Mouse (Mus musculus): Measurements from ENCODE around the gene Ncoa5. TPM values are rescaled to one million over a fixed set of nuclear protein-coding genes. Genes with fewer than 3 reads are reported as not detected.

Ncoa5 gene
- polyA plus RNA-seq, 1 experiment = not detected

DNA sequence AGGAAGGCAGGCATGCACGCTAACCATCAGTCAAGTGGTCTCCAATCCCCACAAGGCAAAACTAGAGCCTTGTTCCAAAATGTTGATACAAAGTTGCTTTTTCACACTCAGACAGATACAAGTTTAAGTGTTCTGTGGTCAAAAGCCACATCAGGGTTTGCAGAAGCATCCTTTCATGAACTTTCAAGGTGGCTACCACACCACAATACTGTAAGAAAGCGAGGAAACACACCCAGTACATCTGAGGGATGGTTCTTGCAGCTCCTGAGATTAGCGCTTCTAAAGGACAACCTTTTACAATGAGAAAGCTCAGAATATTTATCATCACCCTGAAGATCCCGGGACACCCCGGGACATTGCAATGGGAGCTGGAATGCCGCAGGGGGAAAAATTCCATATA is 1.4 kb downstream of the Ncoa5 start:
- WGBS = 17% methylated on average over 6 of the region's 6 CpGs
- Histone ChIP-seq H3K4me3 (ENCODE audit: insufficient read depth, low read depth, low read length) (peak overlapping the region; percentile 26; the same call in 1 of the 2 replicates), H3K4me1 (ENCODE audit: control insufficient read depth, insufficient read depth, low read length) (no peaks in the 10 kb centered on the region), H3K27ac (ENCODE audit: insufficient read depth, low read depth, low read length) (no peak overlapping the region)
- no peak for TF ChIP-seq POLR2A (IDR thresholded peaks at IDR 0.05; ENCODE audit: insufficient read depth, low read depth, low read length)
- TF ChIP-seq CTCF (IDR thresholded peaks at IDR 0.05; ENCODE audit: insufficient read depth, low read depth, low read length) = no peak

DNA sequence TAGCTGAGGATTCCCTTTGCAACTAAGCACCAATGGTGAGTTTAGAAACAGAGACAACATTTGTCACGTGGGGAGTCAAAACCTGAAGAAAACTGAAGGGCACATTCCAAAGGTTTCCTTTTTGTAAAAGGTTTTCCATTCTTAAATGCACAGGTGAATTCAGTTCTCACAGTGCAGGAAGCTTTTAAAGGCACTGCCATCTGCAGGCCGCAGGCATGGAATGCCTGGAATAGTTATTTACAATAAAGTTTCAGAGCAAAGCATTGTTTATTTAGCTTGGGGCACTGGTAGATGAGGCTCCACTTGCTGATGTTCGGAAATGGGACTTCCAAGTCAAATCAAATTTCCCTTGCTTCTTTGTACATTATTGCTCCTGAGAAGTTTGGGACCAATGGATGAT is 2.1 kb downstream of the Ncoa5 start:
- WGBS = 22% methylated on average over 3 of the region's 3 CpGs
- TF ChIP-seq CTCF (IDR thresholded peaks at IDR 0.05; ENCODE audit: insufficient read depth, low read depth, low read length) (no peak), POLR2A (IDR thresholded peaks at IDR 0.05; ENCODE audit: insufficient read depth, low read depth, low read length) (no peak)
- no peaks in the 10 kb centered on the region for H3K4me1 ChIP-seq (ENCODE audit: control insufficient read depth, insufficient read depth, low read length)
- H3K4me3 ChIP-seq (ENCODE audit: insufficient read depth, low read depth, low read length) = no peak overlapping the region
- no peak overlapping the region for H3K27ac ChIP-seq (ENCODE audit: insufficient read depth, low read depth, low read length)

DNA sequence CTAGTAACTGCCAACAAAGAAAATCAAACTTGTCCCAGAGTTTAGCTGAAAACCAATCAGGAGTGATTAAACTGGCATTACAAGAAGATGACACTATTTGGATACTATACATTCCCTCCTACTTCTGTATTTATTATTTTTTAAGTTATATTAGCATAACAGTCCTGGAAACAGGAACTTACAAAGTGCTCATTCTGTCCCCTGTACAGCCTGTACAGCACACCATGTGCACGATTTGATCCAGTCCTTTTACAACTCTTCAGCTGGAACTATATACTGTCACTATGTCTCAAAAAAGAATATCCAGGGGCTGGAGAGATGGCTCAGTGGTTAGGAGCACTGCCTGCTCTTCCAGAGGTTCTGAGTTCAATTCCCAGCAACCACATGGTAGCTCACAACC is 7.5 kb downstream of the Ncoa5 start:
- H3K27ac ChIP-seq (ENCODE audit: insufficient read depth, low read depth, low read length) = no peak overlapping the region
- H3K4me3 ChIP-seq (ENCODE audit: insufficient read depth, low read depth, low read length) = no peak overlapping the region
- 38% methylated on average over 1 of the region's 1 CpGs for WGBS
- peaks cover 5% of the 10 kb centered on the region; the same call in 1 of the 2 replicates for H3K4me1 ChIP-seq (ENCODE audit: control insufficient read depth, insufficient read depth, low read length)
- TF ChIP-seq CTCF (IDR thresholded peaks at IDR 0.05; ENCODE audit: insufficient read depth, low read depth, low read length) = no peak
- no peak for TF ChIP-seq POLR2A (IDR thresholded peaks at IDR 0.05; ENCODE audit: insufficient read depth, low read depth, low read length)

DNA sequence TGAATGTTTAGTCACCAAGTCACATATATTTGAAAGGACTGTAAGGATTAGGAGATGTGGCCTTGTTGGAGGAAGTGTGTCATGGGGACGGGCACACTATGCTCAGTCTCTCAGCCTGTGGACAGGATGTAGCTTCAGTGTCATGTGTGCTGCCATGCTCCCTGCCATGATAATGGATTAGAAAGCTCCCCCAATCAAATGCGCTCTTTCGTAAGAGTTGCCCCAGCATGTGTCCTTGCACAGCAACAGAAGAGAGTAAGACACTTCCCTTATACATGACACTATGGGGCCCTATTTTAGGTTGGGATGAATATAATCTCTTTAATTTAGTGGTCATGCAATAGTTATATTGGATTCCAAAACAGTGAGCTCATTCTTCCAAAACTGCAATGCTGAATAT is 14.2 kb downstream of the Ncoa5 start:
- TF ChIP-seq CTCF (IDR thresholded peaks at IDR 0.05; ENCODE audit: insufficient read depth, low read depth, low read length) (no peak), POLR2A (IDR thresholded peaks at IDR 0.05; ENCODE audit: insufficient read depth, low read depth, low read length) (no peak)
- 76% methylated on average over 3 of the region's 3 CpGs for WGBS
- no peak overlapping the region for H3K4me3 ChIP-seq (ENCODE audit: insufficient read depth, low read depth, low read length)
- H3K4me1 ChIP-seq (ENCODE audit: control insufficient read depth, insufficient read depth, low read length) = peaks cover 5% of the 10 kb centered on the region; the same call in 1 of the 2 replicates
- no peak overlapping the region for H3K27ac ChIP-seq (ENCODE audit: insufficient read depth, low read depth, low read length)

DNA sequence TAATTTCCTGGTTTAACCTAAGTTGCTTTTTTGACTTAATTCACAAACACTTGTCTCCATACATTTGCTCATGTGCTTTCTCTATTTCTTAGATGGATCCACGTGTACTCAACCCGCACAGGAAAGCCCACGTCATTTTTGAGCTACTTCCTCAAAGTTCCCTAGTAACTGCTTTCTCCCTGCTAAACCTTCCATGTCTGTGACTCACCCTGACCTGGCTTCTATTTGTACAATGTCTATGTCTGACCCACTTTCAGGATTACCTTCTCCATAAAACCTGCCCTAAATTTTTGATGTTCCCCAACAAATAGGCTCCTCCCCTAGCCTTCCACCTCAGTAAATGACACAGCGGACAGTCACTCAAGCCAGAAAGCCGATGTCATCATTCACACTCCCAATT is 19.7 kb downstream of the Ncoa5 start:
- Histone ChIP-seq H3K4me1 (ENCODE audit: control insufficient read depth, insufficient read depth, low read length) (no peaks in the 10 kb centered on the region), H3K4me3 (ENCODE audit: insufficient read depth, low read depth, low read length) (no peak overlapping the region), H3K27ac (ENCODE audit: insufficient read depth, low read depth, low read length) (no peak overlapping the region)
- 88% methylated on average over 5 of the region's 5 CpGs for WGBS
- TF ChIP-seq POLR2A (IDR thresholded peaks at IDR 0.05; ENCODE audit: insufficient read depth, low read depth, low read length) (no peak), CTCF (IDR thresholded peaks at IDR 0.05; ENCODE audit: insufficient read depth, low read depth, low read length) (no peak)

DNA sequence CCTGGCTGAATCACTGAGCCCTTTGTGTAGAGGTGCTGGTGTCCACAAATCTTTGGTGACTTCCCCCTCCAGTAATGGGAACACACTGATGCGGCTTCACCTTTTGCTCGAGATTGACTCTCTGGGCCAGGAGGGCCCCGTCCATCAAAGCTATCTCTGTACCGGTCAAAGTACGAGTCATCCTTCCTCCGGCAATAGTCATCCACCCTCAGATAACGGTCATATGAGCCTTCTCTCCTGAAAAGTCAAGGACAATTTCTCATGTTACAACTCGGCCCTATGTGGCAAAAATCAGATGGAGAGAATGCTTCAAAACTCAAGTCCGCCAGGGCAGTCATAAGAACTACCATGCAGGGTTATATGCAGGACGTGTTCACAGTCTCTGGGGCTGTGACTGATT is 24.3 kb downstream of the Ncoa5 start:
- Histone ChIP-seq H3K27ac (ENCODE audit: insufficient read depth, low read depth, low read length) (no peak overlapping the region), H3K4me3 (ENCODE audit: insufficient read depth, low read depth, low read length) (no peak overlapping the region), H3K4me1 (ENCODE audit: control insufficient read depth, insufficient read depth, low read length) (no peaks in the 10 kb centered on the region)
- 86% methylated on average over 10 of the region's 10 CpGs for WGBS
- TF ChIP-seq POLR2A (IDR thresholded peaks at IDR 0.05; ENCODE audit: insufficient read depth, low read depth, low read length) = no peak
- TF ChIP-seq CTCF (IDR thresholded peaks at IDR 0.05; ENCODE audit: insufficient read depth, low read depth, low read length) = no peak

DNA sequence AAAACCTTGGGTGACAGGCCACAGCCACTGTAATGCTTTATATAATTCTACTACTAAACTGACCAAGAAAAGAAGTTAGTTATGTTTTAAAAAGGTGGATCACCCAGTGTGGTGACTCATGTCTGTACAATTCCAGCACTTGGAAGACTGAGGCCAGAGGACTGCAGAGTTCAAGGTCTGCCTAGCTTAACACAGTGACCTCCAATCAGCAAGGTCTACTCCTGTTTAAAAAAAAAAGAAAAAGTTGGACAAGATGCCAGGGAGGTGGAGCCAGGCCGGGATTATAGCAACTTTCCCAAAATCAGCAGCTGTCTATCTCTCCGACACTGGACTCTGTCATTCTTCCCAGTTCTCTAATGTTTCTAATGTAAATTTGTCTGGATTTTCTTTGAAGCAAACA is 25.1 kb downstream of the Ncoa5 start:
- TF ChIP-seq CTCF (IDR thresholded peaks at IDR 0.05; ENCODE audit: insufficient read depth, low read depth, low read length) (no peak), POLR2A (IDR thresholded peaks at IDR 0.05; ENCODE audit: insufficient read depth, low read depth, low read length) (no peak)
- WGBS = 77% methylated on average over 2 of the region's 2 CpGs
- no peak overlapping the region for H3K4me3 ChIP-seq (ENCODE audit: insufficient read depth, low read depth, low read length)
- H3K27ac ChIP-seq (ENCODE audit: insufficient read depth, low read depth, low read length) = no peak overlapping the region
- peaks cover 2% of the 10 kb centered on the region; the same call in 1 of the 2 replicates for H3K4me1 ChIP-seq (ENCODE audit: control insufficient read depth, insufficient read depth, low read length)

DNA sequence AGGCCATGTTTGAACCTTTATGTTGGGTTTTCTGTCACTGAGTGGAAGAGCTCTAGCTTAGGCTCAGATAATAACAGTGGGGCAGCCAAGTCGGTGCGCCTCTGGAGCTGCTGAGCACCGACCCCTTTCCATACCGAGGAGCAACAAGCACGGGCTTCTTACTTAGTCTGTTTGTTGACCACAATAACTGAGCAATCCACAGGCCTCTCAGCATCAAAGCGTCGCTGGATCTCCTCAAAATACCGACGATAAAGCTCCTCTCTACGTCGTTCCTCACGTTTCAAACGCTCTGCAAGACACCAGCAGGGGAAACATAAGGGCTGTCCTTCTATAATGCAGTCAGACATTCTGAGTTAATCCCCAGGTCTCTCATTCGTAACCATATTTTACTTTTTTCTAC is 25.5 kb downstream of the Ncoa5 start:
- WGBS = 94% methylated on average over 14 of the region's 14 CpGs
- TF ChIP-seq POLR2A (IDR thresholded peaks at IDR 0.05; ENCODE audit: insufficient read depth, low read depth, low read length) = no peak
- TF ChIP-seq CTCF (IDR thresholded peaks at IDR 0.05; ENCODE audit: insufficient read depth, low read depth, low read length) = no peak
- Histone ChIP-seq H3K27ac (ENCODE audit: insufficient read depth, low read depth, low read length) (no peak overlapping the region), H3K4me3 (ENCODE audit: insufficient read depth, low read depth, low read length) (no peak overlapping the region), H3K4me1 (ENCODE audit: control insufficient read depth, insufficient read depth, low read length) (peaks cover 2% of the 10 kb centered on the region; the same call in 1 of the 2 replicates)

DNA sequence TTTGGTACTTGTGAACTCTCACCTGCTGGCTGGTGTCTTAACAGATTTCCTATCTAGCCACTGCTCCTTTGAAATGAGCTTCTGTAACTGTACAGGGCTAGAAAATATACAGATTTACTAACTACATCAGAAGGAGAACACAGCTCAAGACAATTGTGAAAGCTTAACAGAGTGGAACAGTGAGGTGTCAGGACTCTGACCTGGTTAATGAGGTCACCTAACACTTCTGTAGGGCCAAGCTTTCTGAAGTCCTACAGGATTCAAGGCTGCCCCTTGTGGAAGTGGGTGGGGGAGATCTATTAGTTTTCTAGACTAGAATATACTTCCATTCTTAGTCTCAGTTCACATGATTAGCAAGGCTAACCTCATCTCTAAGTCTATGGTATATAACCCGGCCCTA is 26.7 kb downstream of the Ncoa5 start:
- 100% methylated on average over 1 of the region's 1 CpGs for WGBS
- Histone ChIP-seq H3K4me3 (ENCODE audit: insufficient read depth, low read depth, low read length) (no peak overlapping the region), H3K27ac (ENCODE audit: insufficient read depth, low read depth, low read length) (no peak overlapping the region), H3K4me1 (ENCODE audit: control insufficient read depth, insufficient read depth, low read length) (peaks cover 2% of the 10 kb centered on the region; the same call in 1 of the 2 replicates)
- TF ChIP-seq POLR2A (IDR thresholded peaks at IDR 0.05; ENCODE audit: insufficient read depth, low read depth, low read length) (no peak), CTCF (IDR thresholded peaks at IDR 0.05; ENCODE audit: insufficient read depth, low read depth, low read length) (no peak)

DNA sequence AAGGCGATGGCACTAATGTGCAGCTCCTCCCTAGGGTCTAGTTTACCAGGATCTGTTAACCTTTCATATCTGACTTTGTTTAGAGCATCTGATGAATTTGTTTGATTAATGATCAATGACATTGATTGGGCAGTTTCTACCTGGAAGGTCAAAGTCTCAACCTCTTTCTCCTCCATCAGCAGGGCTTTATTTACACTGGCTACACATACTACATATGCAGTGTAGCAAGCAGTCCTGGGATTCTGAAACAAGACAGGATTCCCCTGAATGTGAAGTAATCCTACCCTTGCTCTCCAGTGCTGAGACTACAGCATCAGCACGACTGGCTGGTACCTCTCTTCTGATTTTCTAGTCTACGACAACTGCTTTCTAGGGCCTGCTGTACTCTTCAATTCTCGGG is 27.9 kb downstream of the Ncoa5 start:
- no peak for TF ChIP-seq CTCF (IDR thresholded peaks at IDR 0.05; ENCODE audit: insufficient read depth, low read depth, low read length)
- TF ChIP-seq POLR2A (IDR thresholded peaks at IDR 0.05; ENCODE audit: insufficient read depth, low read depth, low read length) = no peak
- H3K4me3 ChIP-seq (ENCODE audit: insufficient read depth, low read depth, low read length) = no peak overlapping the region
- peaks cover 2% of the 10 kb centered on the region; the same call in 1 of the 2 replicates for H3K4me1 ChIP-seq (ENCODE audit: control insufficient read depth, insufficient read depth, low read length)
- 93% methylated on average over 4 of the region's 4 CpGs for WGBS
- H3K27ac ChIP-seq (ENCODE audit: insufficient read depth, low read depth, low read length) = no peak overlapping the region

Measured in olfactory bulb, adult 2 months (tissue).